Mouse (Mus musculus): ENCODE measurements at regions not wholly inside any gene's neighbourhood (a gene's known extent, or its start where the extent isn't known, plus 50 kb on each side); places are given as distances from the start of the nearest gene placed in this dataset.

DNA sequence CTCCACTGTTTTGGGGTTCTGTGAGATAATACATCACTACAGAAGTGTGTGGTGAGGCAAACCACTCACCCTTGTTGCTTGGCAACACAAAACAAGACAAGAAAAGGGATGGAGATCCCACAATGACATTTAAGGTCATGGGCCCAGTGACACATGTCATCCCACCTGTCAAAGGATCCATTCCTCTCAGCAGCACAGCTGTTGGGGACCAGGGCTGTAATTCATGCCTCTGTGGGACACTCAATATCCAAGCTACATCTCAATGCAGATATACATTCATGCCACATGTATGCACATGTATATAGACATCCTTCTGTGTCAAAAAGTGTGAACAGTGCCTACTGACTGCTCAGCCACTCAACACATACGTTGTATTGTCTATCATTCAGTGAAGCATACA is 52.8 kb upstream of the Bod1 start:
- TF ChIP-seq CTCF (IDR thresholded peaks at IDR 0.05 in 2 of 3, conservative IDR thresholded peaks at IDR 0.05 in 1 of 3; ENCODE audit: control insufficient read depth in 1 of 3, insufficient read depth in 1 of 3, low read depth in 2 of 3, low read length in 3 of 3, poor library complexity in 1 of 3, severe bottlenecking in 1 of 3) (no peak), POLR2A (IDR thresholded peaks at IDR 0.05; ENCODE audit: control insufficient read depth in 1 of 2, insufficient read depth in 1 of 2, low read depth in 1 of 2, low read length in 2 of 2, poor library complexity in 1 of 2) (no peak), EP300 (IDR thresholded peaks at IDR 0.05; ENCODE audit: low read depth in 1 of 2, low read length in 2 of 2) (no peak), GABPA (IDR thresholded peaks at IDR 0.05; ENCODE audit: low read depth, low read length) (no peak), GATA1 (IDR thresholded peaks at IDR 0.05; ENCODE audit: low read depth, low read length) (no peak)

Measured in MEL (cell line).